Mouse (Mus musculus): Measurements from ENCODE around the gene Col24a1.

Col24a1 gene

GRCm38 (mm10) chr3:145560117-145560516 lies 267.8 kb downstream of the Col24a1 start:
- no peak for DNase-seq (ENCODE audit: low spot score)

GRCm38 (mm10) chr3:145574468-145574867 lies 282.2 kb downstream of the Col24a1 start:
- no peak for DNase-seq (ENCODE audit: low spot score)

- no peak for DNase-seq (ENCODE audit: low spot score)
Measured at GRCm38 (mm10) chr3:145575340-145575739, 283.1 kb downstream of the Col24a1 start.

GRCm38 (mm10) chr3:145575743-145576481 lies 283.6 kb downstream of the Col24a1 start, which contains the start of gene Znhit6:
TSS of gene Znhit6 (plus strand) at chr3:145576205.
- peak; percentile 76 for DNase-seq (ENCODE audit: low spot score)

GRCm38 (mm10) chr3:145576482-145576822 lies 284.2 kb downstream of the Col24a1 start:
- DNase-seq (ENCODE audit: low spot score): no peak

- no peak for DNase-seq (ENCODE audit: low spot score)
Measured at GRCm38 (mm10) chr3:145576876-145577275, 284.6 kb downstream of the Col24a1 start.

GRCm38 (mm10) chr3:145583043-145583442 lies 290.8 kb downstream of the Col24a1 start:
- no peak for DNase-seq (ENCODE audit: low spot score)

GRCm38 (mm10) chr3:145583522-145584200 lies 291.4 kb downstream of the Col24a1 start:
- no peak for DNase-seq (ENCODE audit: low spot score)

GRCm38 (mm10) chr3:145590562-145590961 lies 298.3 kb downstream of the Col24a1 start:
- peak; percentile 9 for DNase-seq (ENCODE audit: low spot score)

- no peak for DNase-seq (ENCODE audit: low spot score)
Measured at GRCm38 (mm10) chr3:145591841-145592542, 299.7 kb downstream of the Col24a1 start.

- DNase-seq (ENCODE audit: low spot score): no peak
Measured at GRCm38 (mm10) chr3:145595354-145595753, 303.1 kb downstream of the Col24a1 start.

GRCm38 (mm10) chr3:145599059-145599458 lies 306.8 kb downstream of the Col24a1 start:
- no peak for DNase-seq (ENCODE audit: low spot score)

GRCm38 (mm10) chr3:145600801-145601200 lies 308.5 kb downstream of the Col24a1 start:
- no peak for DNase-seq (ENCODE audit: low spot score)

- no peak for DNase-seq (ENCODE audit: low spot score)
Measured at GRCm38 (mm10) chr3:145601345-145601744, 309.1 kb downstream of the Col24a1 start.

All from spleen, adult 12 weeks (tissue).